In genomic region chr4:132207280-132207679, GRCm38 (mm10) we compare ENCODE assay signal across 24 mouse cellular contexts. TPM values are rescaled to one million over a fixed set of nuclear protein-coding genes. Genes with fewer than 3 reads are reported as not detected.
A peak's percentile ranks its signal among the peaks of the same experiment; 100 is the strongest.
DNase-seq lines count a peak whose midpoint lies in the region; ATAC-seq and TF ChIP-seq lines count a peak whose summit lies in the region.
"Had no signal": no experiment of that assay in that cellular context is flagged by ENCODE, and none has a peak within 500 bp of the region (broad histone marks: within the 10 kb centered on the region; RNA-seq: fewer than 3 reads in every experiment).

No protein-coding gene starts in this region.

- peaks cover 26% of the 10 kb centered on the region for H3K36me3 ChIP-seq in intestine, postnatal 0 days (ENCODE audit: control insufficient read depth, insufficient read depth)
- peaks cover 20% of the 10 kb centered on the region for H3K36me3 ChIP-seq in intestine, embryonic 15.5 days

- H3K4me3 ChIP-seq in intestine, postnatal 0 days (ENCODE audit: low read depth, low read length) = no peak overlapping the region
- no peak overlapping the region for H3K4me3 ChIP-seq in intestine, embryonic 15.5 days (replicated peaks)
- no peak overlapping the region for H3K4me3 ChIP-seq in bone marrow macrophage, adult 2 months (ENCODE audit: insufficient read depth, low read length)
- H3K4me3 ChIP-seq: embryonic facial prominence, embryonic 13.5 days; embryonic facial prominence, embryonic 15.5 days; erythroblast, embryonic 14.5 days; forebrain, embryonic 13.5 days; forebrain, embryonic 15.5 days had no signal

- no peak for TF ChIP-seq POLR2A in bone marrow macrophage, adult 2 months (IDR thresholded peaks at IDR 0.05; ENCODE audit: borderline replicate concordance, low read depth, low read length)

- 43% methylated on average over 4 of the region's 4 CpGs for WGBS in intestine, postnatal 0 days
- 77% methylated on average over 4 of the region's 4 CpGs for WGBS in intestine, embryonic 15.5 days

- no peak overlapping the region for H3K9ac ChIP-seq in intestine, postnatal 0 days (ENCODE audit: low read depth, low read length)
- no peak overlapping the region for H3K9ac ChIP-seq in intestine, embryonic 15.5 days
- H3K9ac ChIP-seq: embryonic facial prominence, embryonic 13.5 days; embryonic facial prominence, embryonic 15.5 days; forebrain, embryonic 13.5 days; forebrain, embryonic 15.5 days; forebrain, postnatal 0 days had no signal

- no peak overlapping the region for H3K4me2 ChIP-seq in intestine, postnatal 0 days (replicated peaks; ENCODE audit: low read depth)
- no peak overlapping the region for H3K4me2 ChIP-seq in intestine, embryonic 15.5 days (replicated peaks)
- H3K4me2 ChIP-seq: embryonic facial prominence, embryonic 13.5 days; embryonic facial prominence, embryonic 15.5 days; forebrain, embryonic 13.5 days; forebrain, embryonic 15.5 days had no signal

- TF ChIP-seq CTCF in intestine, postnatal 0 days (IDR thresholded peaks at IDR 0.05; ENCODE audit: low read depth) = no peak
- no peak for TF ChIP-seq CTCF in bone marrow macrophage, adult 2 months (IDR thresholded peaks at IDR 0.05; ENCODE audit: low read depth, low read length)

- H3K4me1 ChIP-seq in intestine, postnatal 0 days (replicated peaks; ENCODE audit: control insufficient read depth, insufficient read depth, low read length) = no peaks in the 10 kb centered on the region
- H3K4me1 ChIP-seq in intestine, embryonic 15.5 days (replicated peaks) = peaks cover 1% of the 10 kb centered on the region; the same call in 1 of the 2 replicates
- peaks cover 15% of the 10 kb centered on the region for H3K4me1 ChIP-seq in bone marrow macrophage, adult 2 months (ENCODE audit: control insufficient read depth, insufficient read depth, low read length)

- H3K27me3 ChIP-seq in intestine, postnatal 0 days (replicated peaks; ENCODE audit: control insufficient read depth, insufficient read depth, low read length) = no peaks in the 10 kb centered on the region
- H3K27me3 ChIP-seq in intestine, embryonic 15.5 days (replicated peaks) = no peaks in the 10 kb centered on the region
- H3K27me3 ChIP-seq: embryonic facial prominence, embryonic 13.5 days; embryonic facial prominence, embryonic 15.5 days; forebrain, embryonic 13.5 days; forebrain, embryonic 15.5 days; Patski had no signal

- H3K27ac ChIP-seq in intestine, postnatal 0 days (ENCODE audit: low read depth, low read length) = 0 out of 2 replicates have a peak overlapping the region, but pooled peaks have one; percentile 28
- no peak overlapping the region for H3K27ac ChIP-seq in intestine, embryonic 15.5 days
- H3K27ac ChIP-seq in bone marrow macrophage, adult 2 months (ENCODE audit: insufficient read depth, low read depth, low read length) = peak overlapping the region; percentile 27; the same call in 1 of the 2 replicates
- H3K27ac ChIP-seq: embryonic facial prominence, embryonic 13.5 days; embryonic facial prominence, embryonic 15.5 days; forebrain, embryonic 13.5 days; forebrain, embryonic 15.5 days had no signal

- DNase-seq in fat pad, adult 2 months (ENCODE audit: extremely low read depth, low read depth, low spot score) = peak; percentile 49
- DNase-seq in urinary bladder, adult 18-20 months (ENCODE audit: low spot score in 2 of 2) = no peak
- no peak for DNase-seq in MN1 (ENCODE audit: low spot score)
- DNase-seq: adrenal gland, adult 8-10 months; adrenal gland, postnatal 14 days; adrenal gland, postnatal 36 days; cerebellum, adult 11 months; cerebellum, adult 18-20 months; cerebellum, adult 8-10 months; cerebellum, adult 9-11 months; cerebellum, postnatal 14 days; cerebellum, postnatal 36 days; embryo, embryonic 11 days; forebrain, postnatal 0 days had no signal

- no peaks in the 10 kb centered on the region for H3K9me3 ChIP-seq in intestine, postnatal 0 days (ENCODE audit: control insufficient read depth)
- H3K9me3 ChIP-seq in intestine, embryonic 15.5 days = no peaks in the 10 kb centered on the region
- H3K9me3 ChIP-seq: embryonic facial prominence, embryonic 13.5 days; embryonic facial prominence, embryonic 15.5 days; forebrain, embryonic 13.5 days; forebrain, embryonic 15.5 days had no signal

- no peak for ATAC-seq in intestine, postnatal 0 days
- ATAC-seq in intestine, embryonic 15.5 days = no peak
- ATAC-seq: activated CD4-positive, CD25-positive, alpha-beta regulatory T cell, adult 4 months; forebrain, embryonic 13.5 days; forebrain, embryonic 15.5 days; forebrain, postnatal 0 days; Patski had no signal

RNA-seq across cellular contexts. Expression of gene Ythdf2, which starts 4.8 kb away (rescaled TPM):
- polyA plus RNA-seq in intestine, postnatal 0 days (2015; fragmentation: Nextera tagmentation; extraction: Ambion mirVana) = 38.3 and 44.9 TPM in 2 replicates
- 70.6 and 86.5 TPM in 2 replicates for polyA plus RNA-seq in intestine, embryonic 15.5 days (2015; fragmentation: Nextera tagmentation; extraction: Ambion mirVana)
- 50.3 and 51.4 TPM in 2 replicates for polyA plus RNA-seq in bone marrow macrophage, adult 2 months (2012; ENCODE audit: insufficient read depth, insufficient read length, missing spikeins)

RNA-seq across cellular contexts. Expression of gene Gmeb1, which starts 54.1 kb away (rescaled TPM):
- polyA plus RNA-seq in intestine, postnatal 0 days (2015; fragmentation: Nextera tagmentation; extraction: Ambion mirVana) = 8.9 and 9.6 TPM in 2 replicates
- 27.8 and 31.3 TPM in 2 replicates for polyA plus RNA-seq in intestine, embryonic 15.5 days (2015; fragmentation: Nextera tagmentation; extraction: Ambion mirVana)
- polyA plus RNA-seq in bone marrow macrophage, adult 2 months (2012; ENCODE audit: insufficient read depth, insufficient read length, missing spikeins) = 16.7 and 16.8 TPM in 2 replicates
